Mouse (Mus musculus) CH12.LX (cell line): ENCODE data around the gene Hecw2.

Experiments used
- CHD1 ChIP-seq: IDR thresholded peaks from 2 replicates; pipeline ENCODE4 v1.6.1; 2012; ENCODE audit warnings: low read depth, low read length, improper control_type of control experiment, inconsistent platforms
- CHD2 ChIP-seq: IDR thresholded peaks from 2 replicates; pipeline ENCODE4 v1.6.1; 2011; ENCODE audit warnings: low read length, improper control_type of control experiment
- CTCF ChIP-seq, 2 experiments: IDR thresholded peaks in 1 of 2; conservative IDR thresholded peaks in 1 of 2; 2 replicates each; pipeline ENCODE4 v1.5.1; 2011 to 2012; ENCODE audit warnings: low read depth in 2 of 2, low read length in 2 of 2, improper control_type of control experiment in 1 of 2, inconsistent platforms in 1 of 2, mild to moderate bottlenecking in 1 of 2, moderate library complexity in 1 of 2
- E2F4 ChIP-seq: IDR thresholded peaks from 2 replicates; pipeline ENCODE4 v1.6.1; 2011; ENCODE audit warnings: low read depth, low read length, improper control_type of control experiment; ENCODE audit not compliant: insufficient replicate concordance
- EP300 ChIP-seq: IDR thresholded peaks from 2 replicates; pipeline ENCODE4 v1.6.1; 2011; ENCODE audit warnings: low read length, improper control_type of control experiment
- ETS1 ChIP-seq: conservative IDR thresholded peaks from 2 replicates; pipeline ENCODE4 v1.6.1; 2012; ENCODE audit warnings: low read depth, mild to moderate bottlenecking, inconsistent platforms, low read length, improper control_type of control experiment, moderate library complexity
- IRF4 ChIP-seq: IDR thresholded peaks from 2 replicates; pipeline ENCODE4 v1.6.1; 2014; ENCODE audit warnings: low read depth, mild to moderate bottlenecking, inconsistent platforms, low read length, improper control_type of control experiment
- NELFE ChIP-seq: IDR thresholded peaks from 2 replicates; pipeline ENCODE4 v1.6.1; 2011; ENCODE audit warnings: low read depth, low read length, improper control_type of control experiment
- POLR2A ChIP-seq: IDR thresholded peaks from 2 replicates; pipeline ENCODE4 v1.6.1; 2011; ENCODE audit warnings: low read depth, mild to moderate bottlenecking, improper control_type of control experiment, low read length
- POLR2AphosphoS2 ChIP-seq: IDR thresholded peaks from 2 replicates; pipeline ENCODE4 v1.6.1; 2011; ENCODE audit warnings: low read depth, low read length, improper control_type of control experiment
- USF1 ChIP-seq: IDR thresholded peaks from 2 replicates; pipeline ENCODE4 v1.6.1; 2014; ENCODE audit warnings: low read depth, mild to moderate bottlenecking, inconsistent platforms, low read length, improper control_type of control experiment
- ZMIZ1 ChIP-seq: IDR thresholded peaks from 2 replicates; pipeline ENCODE4 v1.6.1; 2012; ENCODE audit warnings: low read depth, mild to moderate bottlenecking, inconsistent platforms, low read length, improper control_type of control experiment

GRCm38 (mm10) chr1:53816353-53816752, 378.6 kb downstream of the Hecw2 start:
- no peak for TF ChIP-seq ZMIZ1
- no peak for TF ChIP-seq POLR2AphosphoS2
- no peak for TF ChIP-seq CTCF (conservative IDR thresholded peaks at IDR 0.05 in 1 of 2, IDR thresholded peaks at IDR 0.05 in 1 of 2; ENCODE audit: low read depth in 2 of 2, low read length in 2 of 2)
- no peak for TF ChIP-seq CHD2
- TF ChIP-seq EP300: no peak
- no peak for TF ChIP-seq USF1
- no peak for TF ChIP-seq ETS1
- no peak for TF ChIP-seq POLR2A
- TF ChIP-seq E2F4: no peak
- TF ChIP-seq CHD1: no peak
- TF ChIP-seq NELFE: no peak
- no peak for TF ChIP-seq IRF4
